1 mouse cellular context compared by ENCODE assay signal in the genomic region with DNA sequence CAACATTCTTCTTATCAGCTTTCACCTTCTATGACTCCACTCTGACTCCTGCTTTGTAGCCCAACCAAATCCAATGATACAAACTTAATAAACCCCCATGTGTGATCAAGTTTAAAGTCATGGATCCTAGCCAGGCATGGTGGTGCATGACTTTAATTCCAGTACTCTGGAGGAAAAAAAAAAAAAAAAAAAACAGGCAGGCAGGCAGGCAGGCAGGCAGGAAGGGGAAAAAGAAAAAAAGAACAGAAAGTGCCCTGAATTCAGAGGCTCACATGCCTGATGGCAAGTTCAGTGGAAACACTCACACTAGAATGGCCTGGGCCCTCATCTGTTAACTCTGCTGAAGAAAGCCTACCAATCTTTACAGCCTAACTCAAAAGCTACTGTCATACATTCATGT.
TF ChIP-seq lines count a peak whose summit lies in the region.

No protein-coding gene starts in this region.

TF ChIP-seq in MEL, 35 proteins besides CTCF, POLR2A, EP300 and RAD21:
- TF ChIP-seq ZNF384 (IDR thresholded peaks at IDR 0.05; ENCODE audit: low read depth, low read length) (peak; percentile 80), GATA1 (IDR thresholded peaks at IDR 0.05; ENCODE audit: low read depth, low read length) (peak; percentile 34; the same call in 1 of the 2 replicates), TBP (IDR thresholded peaks at IDR 0.05; ENCODE audit: low read depth, low read length) (no peak)
